In the genomic region with DNA sequence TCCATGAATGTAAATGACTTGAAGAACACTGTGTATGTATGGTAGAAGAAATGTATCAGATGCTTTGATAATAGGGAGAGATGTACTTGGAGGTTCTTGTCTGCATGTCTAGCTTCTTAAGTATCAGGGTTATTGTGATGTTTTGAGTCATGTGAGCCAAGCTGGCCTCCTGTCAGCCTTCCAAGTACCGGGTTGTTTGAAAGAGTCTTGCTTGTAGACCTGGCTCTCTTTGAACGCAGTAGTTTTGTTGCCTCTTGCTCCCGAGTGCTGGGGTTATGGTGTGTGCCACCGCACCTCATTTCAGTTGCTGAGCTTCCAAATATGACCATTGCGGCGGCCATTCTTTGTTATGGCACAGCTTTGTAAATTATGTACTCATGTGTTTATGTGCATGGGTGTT, we compare ENCODE assay signal across 11 mouse cellular contexts.
"Had no signal": no experiment of that assay in that cellular context is flagged by ENCODE, and none has a peak within 500 bp of the region (broad histone marks: within the 10 kb centered on the region; RNA-seq: fewer than 3 reads in every experiment).

No protein-coding gene starts in this region.

- DNase-seq: kidney, adult 2 months; kidney, postnatal 25 days; layer of hippocampus, postnatal 36 days; liver; lung, adult 18-20 months; lung, postnatal 10 days; lung, postnatal 36 days; midbrain, embryonic 14.5 days; thymus, adult 18-20 months; thymus, postnatal 14 days; thymus, postnatal 4 days had no signal
